8 mouse cellular contexts compared by ENCODE assay signal in the genomic region with DNA sequence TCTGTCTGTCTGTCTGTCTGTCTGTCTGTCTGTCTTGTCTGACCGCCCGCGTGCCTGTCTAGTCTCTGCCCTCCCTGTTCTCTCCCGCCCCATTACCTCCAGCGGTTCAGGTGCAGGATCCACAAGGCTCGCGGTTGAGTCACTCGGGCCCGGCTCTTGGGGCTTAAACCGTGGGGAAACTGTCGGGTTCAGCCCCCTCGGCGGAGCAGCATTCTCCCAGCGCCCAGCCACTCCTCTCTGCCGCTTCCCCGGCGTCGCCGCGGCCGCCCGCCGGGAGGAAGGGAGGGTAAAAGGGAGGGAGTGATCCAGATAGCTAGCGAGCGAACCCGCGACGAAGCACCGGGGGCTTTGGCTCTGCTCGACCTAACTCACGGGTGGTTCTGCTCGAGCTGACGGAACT. TPM values are rescaled to one million over a fixed set of nuclear protein-coding genes. Genes with fewer than 3 reads are reported as not detected.
A peak's percentile ranks its signal among the peaks of the same experiment; 100 is the strongest.
DNase-seq lines count a peak whose midpoint lies in the region; ATAC-seq and TF ChIP-seq lines count a peak whose summit lies in the region.

TSS of gene Wnt10b (minus strand) at position 389 of the 400 bp plus-strand sequence.

- H3K36me3 ChIP-seq in kidney, postnatal 0 days (ENCODE audit: insufficient read depth, low read length): no peaks in the 10 kb centered on the region
- no peaks in the 10 kb centered on the region for H3K36me3 ChIP-seq in hindbrain, embryonic 16.5 days (ENCODE audit: control insufficient read depth, insufficient read depth, low read length)

- H3K4me1 ChIP-seq in kidney, postnatal 0 days (replicated peaks; ENCODE audit: insufficient read depth, low read length): peaks cover 12% of the 10 kb centered on the region; the same call in 1 of the 2 replicates
- H3K4me1 ChIP-seq in brown adipose tissue, adult 24 weeks (ENCODE audit: control insufficient read depth, insufficient read depth, insufficient read length, low read length): no peaks in the 10 kb centered on the region
- H3K4me1 ChIP-seq in hindbrain, embryonic 16.5 days (ENCODE audit: control insufficient read depth, insufficient read depth, low read depth, low read length): peaks cover 9% of the 10 kb centered on the region
- H3K4me1 ChIP-seq in cerebellum, adult 2 months (ENCODE audit: control insufficient read depth, insufficient read depth, low read length): no peaks in the 10 kb centered on the region

- H3K4me2 ChIP-seq in kidney, postnatal 0 days (ENCODE audit: low read length): peak within 1 kb of the TSS; percentile 41
- H3K4me2 ChIP-seq in hindbrain, embryonic 16.5 days (ENCODE audit: low read length): peak within 1 kb of the TSS; percentile 54

- peaks cover 69% of the 10 kb centered on the region for H3K27me3 ChIP-seq in kidney, postnatal 0 days (ENCODE audit: insufficient read depth, low read length)
- H3K27me3 ChIP-seq in hindbrain, embryonic 16.5 days (replicated peaks; ENCODE audit: control insufficient read depth, insufficient read depth, low read length): peaks cover 88% of the 10 kb centered on the region
- H3K27me3 ChIP-seq in cerebellum, adult 2 months (ENCODE audit: control insufficient read depth, insufficient read depth, low read length): peaks cover 9% of the 10 kb centered on the region; the same call in 1 of the 2 replicates

- ATAC-seq in kidney, postnatal 0 days (replicated peaks; ENCODE audit: low FRiP score, low read depth): no peak
- no peak for ATAC-seq in hindbrain, embryonic 16.5 days

- H3K27ac ChIP-seq in kidney, postnatal 0 days: no peak within 1 kb of the TSS
- H3K27ac ChIP-seq in brown adipose tissue, adult 24 weeks (replicated peaks; ENCODE audit: low read depth, low read length): no peak within 1 kb of the TSS
- no peak within 1 kb of the TSS for H3K27ac ChIP-seq in hindbrain, embryonic 16.5 days (ENCODE audit: low read depth, low read length)
- H3K27ac ChIP-seq in cerebellum, adult 2 months (ENCODE audit: insufficient read depth, low read length): no peak within 1 kb of the TSS

- no peaks in the 10 kb centered on the region for H3K9me3 ChIP-seq in kidney, postnatal 0 days (replicated peaks; ENCODE audit: low read length)
- no peaks in the 10 kb centered on the region for H3K9me3 ChIP-seq in hindbrain, embryonic 16.5 days (ENCODE audit: control insufficient read depth, low read length)

- WGBS in kidney, postnatal 0 days: under 1% methylated on average over 33 of the region's 33 CpGs
- under 1% methylated on average over 29 of the region's 33 CpGs for WGBS in hindbrain, embryonic 16.5 days
- WGBS in cerebellum, adult 2 months: under 1% methylated on average over 31 of the region's 33 CpGs

- no peak for DNase-seq in kidney, postnatal 0 days (ENCODE audit: low spot score)
- DNase-seq in kidney, adult 18-20 months: no peak
- peak; percentile 46 for DNase-seq in naive thymus-derived CD4-positive, alpha-beta T cell, adult 2 months (ENCODE audit: low read depth)
- DNase-seq in spleen, postnatal 4 days (ENCODE audit: low spot score in 2 of 2): no peak
- DNase-seq in cerebellum, adult 2 months: no peak
- DNase-seq in right cerebral cortex, postnatal 25 days: no peak

- no peak within 1 kb of the TSS for H3K9ac ChIP-seq in kidney, postnatal 0 days (ENCODE audit: low read depth, low read length)
- H3K9ac ChIP-seq in hindbrain, embryonic 16.5 days (ENCODE audit: low read depth, low read length): peak within 1 kb of the TSS; percentile 41

- no peak for TF ChIP-seq CTCF in kidney, postnatal 0 days (IDR thresholded peaks at IDR 0.05; ENCODE audit: low read depth)
- TF ChIP-seq CTCF in cerebellum, adult 2 months (IDR thresholded peaks at IDR 0.05; ENCODE audit: borderline replicate concordance, insufficient read depth, low read depth, low read length): no peak

- no peak for TF ChIP-seq POLR2A in cerebellum, adult 2 months (IDR thresholded peaks at IDR 0.05; ENCODE audit: borderline replicate concordance, insufficient read depth, low read length)

- H3K4me3 ChIP-seq in kidney, postnatal 0 days (replicated peaks; ENCODE audit: low read depth, low read length): peak within 1 kb of the TSS; percentile 18
- H3K4me3 ChIP-seq in brown adipose tissue, adult 24 weeks (ENCODE audit: insufficient read depth, low read depth, low read length): peak within 1 kb of the TSS; percentile 18
- H3K4me3 ChIP-seq in hindbrain, embryonic 16.5 days (ENCODE audit: low read length): peak within 1 kb of the TSS; percentile 32
- no peak within 1 kb of the TSS for H3K4me3 ChIP-seq in cerebellum, adult 2 months (replicated peaks; ENCODE audit: insufficient read depth, low read depth, low read length)

RNA-seq across cellular contexts. Expression of gene Wnt10b, which starts in this region (rescaled TPM):
- not detected in 2 replicates for polyA plus RNA-seq in kidney, postnatal 0 days (2015; fragmentation: Nextera tagmentation; extraction: Ambion mirVana)
- 0.83 and 0.95 TPM in 2 replicates for polyA plus RNA-seq in brown adipose tissue, adult 24 weeks (2012; ENCODE audit: insufficient read depth, insufficient read length, missing spikeins)
- polyA plus RNA-seq in hindbrain, embryonic 16.5 days (2015; fragmentation: Nextera tagmentation; extraction: Ambion mirVana): 0.06 TPM in 1 of 2 replicates, not detected in the other
- 0.15 and 0.22 TPM in 2 replicates for polyA plus RNA-seq in cerebellum, adult 2 months (2012; rRNA removed)
